Mouse (Mus musculus) testis, adult 2 months (tissue): ENCODE results near the gene Serpina3c. TPM values are rescaled to one million over a fixed set of nuclear protein-coding genes. Genes with fewer than 3 reads are reported as not detected.

Source experiments
- H3K27ac ChIP-seq: fragments of 200-500 bp; 2 replicates; pipeline ENCODE4 v1.5.1; 2012; ENCODE audit warnings: low read depth, low read length; ENCODE audit not compliant: control insufficient read depth, insufficient read depth
- H3K27me3 ChIP-seq: fragments of 200-500 bp; 2 replicates; pipeline ENCODE4 v1.6.1; 2012; ENCODE audit warnings: mild to moderate bottlenecking, low read length, moderate library complexity; ENCODE audit not compliant: control insufficient read depth, insufficient read depth
- H3K36me3 ChIP-seq: fragments of 200-500 bp; 2 replicates; pipeline ENCODE4 v1.6.1; 2012; ENCODE audit warnings: mild to moderate bottlenecking, low read length; ENCODE audit not compliant: control insufficient read depth, insufficient read depth
- H3K4me1 ChIP-seq: fragments of 200-500 bp; 2 replicates; pipeline ENCODE4 v1.6.1; 2012; ENCODE audit warnings: low read length; ENCODE audit not compliant: control insufficient read depth, insufficient read depth
- H3K4me3 ChIP-seq: fragments of 200-500 bp; 2 replicates; pipeline ENCODE4 v1.5.1; 2012; ENCODE audit warnings: low read depth, mild to moderate bottlenecking, low read length, moderate library complexity, mixed read lengths; ENCODE audit not compliant: control insufficient read depth
- CTCF ChIP-seq: fragments of 200-500 bp; IDR thresholded peaks from 2 replicates; pipeline ENCODE4 v1.5.1; 2012; ENCODE audit warnings: low read depth, mild to moderate bottlenecking, inconsistent platforms, low read length, moderate library complexity; ENCODE audit not compliant: control insufficient read depth, insufficient read depth, insufficient replicate concordance
- POLR2A ChIP-seq: fragments of 200-500 bp; IDR thresholded peaks from 2 replicates; pipeline ENCODE4 v1.6.1; 2012; ENCODE audit warnings: low read depth, mild to moderate bottlenecking, inconsistent platforms, low read length, moderate library complexity; ENCODE audit not compliant: control insufficient read depth
- polyA plus RNA-seq: library from polyadenylated mRNA; depleted of rRNA; stranded (reverse); fragments of >200 nt; gene quantifications from 2 replicates; pipeline ENCODE4 v1.2.3, GENCODE M21; 2012

The Serpina3c gene
- polyA plus RNA-seq, 1 experiment, result 5.6 TPM

DNA sequence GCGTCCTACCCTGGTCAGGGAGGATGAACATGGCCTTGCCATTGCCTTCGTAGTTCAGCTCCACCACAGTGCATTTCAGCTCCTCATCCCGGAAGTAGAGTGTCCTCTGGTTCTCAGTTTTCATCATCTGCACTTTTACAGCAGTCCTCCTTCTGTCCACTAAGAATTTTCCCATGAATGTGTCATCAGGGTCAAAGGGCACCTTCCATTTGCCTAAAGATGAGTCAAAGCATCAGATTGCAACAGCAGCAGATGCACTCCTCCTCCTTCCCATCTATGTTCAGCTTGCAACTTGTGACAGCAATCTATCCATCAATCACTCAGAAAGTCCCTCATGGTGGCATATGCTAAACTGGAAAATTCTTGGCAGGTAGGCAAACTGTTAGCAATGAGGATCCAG is 22.0 kb upstream of the Serpina3c start:
- no peaks in the 10 kb centered on the region for H3K36me3 ChIP-seq
- no peaks in the 10 kb centered on the region for H3K27me3 ChIP-seq
- H3K27ac ChIP-seq, result no peak overlapping the region
- H3K4me1 ChIP-seq, result no peaks in the 10 kb centered on the region
- no peak for TF ChIP-seq CTCF
- TF ChIP-seq POLR2A, result no peak
- no peak overlapping the region for H3K4me3 ChIP-seq

GRCm38 (mm10) chr12:104174747-104175146 is 21.1 kb upstream of the Serpina3c start:
- Histone ChIP-seq H3K4me3 (no peak overlapping the region), H3K4me1 (no peaks in the 10 kb centered on the region), H3K27ac (no peak overlapping the region), H3K27me3 (no peaks in the 10 kb centered on the region), H3K36me3 (no peaks in the 10 kb centered on the region)
- no peak for TF ChIP-seq POLR2A
- no peak for TF ChIP-seq CTCF

DNA sequence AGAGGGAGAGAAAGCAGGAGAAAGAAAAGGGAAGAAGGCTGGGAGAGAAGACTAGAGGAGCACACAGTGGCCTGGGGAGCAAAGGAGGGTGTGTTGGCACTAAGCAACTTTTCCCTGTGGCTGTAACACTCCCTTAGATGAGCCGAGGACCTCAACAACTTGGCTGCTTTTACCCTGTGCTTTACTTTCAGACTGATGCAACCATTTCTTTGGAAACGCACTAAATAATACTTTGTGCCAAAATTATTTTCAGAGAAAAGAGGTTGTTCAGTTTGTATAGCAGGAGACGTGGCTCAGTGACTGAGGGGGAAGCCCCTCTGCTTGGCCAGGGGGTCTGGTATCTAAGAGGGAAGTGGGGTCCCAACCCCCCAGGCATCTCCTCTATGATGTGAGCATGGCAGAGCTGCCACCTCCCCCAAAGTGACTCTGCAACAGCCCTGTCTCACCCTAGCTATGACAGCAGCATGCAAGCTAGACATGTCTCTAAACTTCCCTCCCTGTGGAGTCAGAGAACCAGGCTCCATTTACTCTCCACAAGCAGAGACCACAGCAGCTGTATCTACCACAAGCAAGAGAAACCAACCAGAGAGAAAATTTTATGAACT is 527 bp downstream of the Serpina3c start:
- peak overlapping the region; percentile 82 for H3K27ac ChIP-seq
- TF ChIP-seq POLR2A (no peak), CTCF (no peak)
- peak overlapping the region; percentile 56 for H3K4me3 ChIP-seq
- no peaks in the 10 kb centered on the region for H3K4me1 ChIP-seq
- no peaks in the 10 kb centered on the region for H3K36me3 ChIP-seq
- H3K27me3 ChIP-seq, result no peaks in the 10 kb centered on the region

GRCm38 (mm10) chr12:104151989-104152388 is 1.7 kb downstream of the Serpina3c start:
- H3K4me1 ChIP-seq, result no peaks in the 10 kb centered on the region
- no peaks in the 10 kb centered on the region for H3K27me3 ChIP-seq
- no peaks in the 10 kb centered on the region for H3K36me3 ChIP-seq
- H3K4me3 ChIP-seq, result no peak overlapping the region
- H3K27ac ChIP-seq, result 0 out of 2 replicates have a peak overlapping the region, but pooled peaks have one; percentile 12
- TF ChIP-seq POLR2A (no peak), CTCF (no peak)

DNA sequence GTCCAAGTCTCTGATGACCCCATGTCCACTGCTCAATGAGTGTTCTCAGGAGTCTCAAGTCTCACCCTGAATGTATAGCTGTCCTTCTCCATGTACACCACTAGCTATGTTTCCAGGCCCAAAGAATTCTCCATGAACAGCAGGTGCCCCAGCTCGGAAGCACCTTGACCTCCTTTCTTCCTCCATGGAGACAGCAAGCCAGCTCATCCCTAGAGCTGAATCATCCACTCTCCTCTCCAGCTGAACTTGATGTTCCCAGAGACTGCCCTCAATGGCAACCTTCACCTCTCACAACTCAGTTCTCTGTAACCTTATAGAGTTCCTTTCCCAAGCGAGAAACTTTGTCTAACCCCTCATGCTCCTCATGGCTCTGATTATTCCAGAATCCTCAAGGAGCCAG is 8.1 kb downstream of the Serpina3c start:
- Histone ChIP-seq H3K4me1 (no peaks in the 10 kb centered on the region), H3K27ac (no peak overlapping the region), H3K27me3 (no peaks in the 10 kb centered on the region), H3K4me3 (no peak overlapping the region), H3K36me3 (no peaks in the 10 kb centered on the region)
- TF ChIP-seq CTCF (no peak), POLR2A (no peak)

DNA sequence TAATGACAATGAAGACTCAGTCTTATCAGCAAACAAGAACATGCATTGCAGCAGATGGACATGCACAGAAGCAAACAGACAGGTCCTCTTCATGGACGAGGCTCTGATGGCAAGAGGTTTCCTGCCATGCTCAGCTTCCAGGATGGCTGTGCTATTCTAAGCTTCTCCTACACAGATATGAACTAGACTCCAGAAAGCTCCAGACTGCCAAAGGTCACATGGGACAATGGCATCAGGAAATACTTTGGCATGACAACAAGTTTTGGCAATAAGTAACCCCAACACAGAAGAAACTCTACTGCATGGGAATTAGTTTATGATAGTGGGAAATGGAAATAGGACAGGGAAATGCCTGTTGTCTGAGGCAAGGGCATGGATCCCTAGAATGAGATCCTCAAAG is 10.4 kb downstream of the Serpina3c start:
- no peak overlapping the region for H3K27ac ChIP-seq
- no peaks in the 10 kb centered on the region for H3K27me3 ChIP-seq
- H3K36me3 ChIP-seq, result no peaks in the 10 kb centered on the region
- TF ChIP-seq POLR2A, result no peak
- TF ChIP-seq CTCF, result no peak
- no peaks in the 10 kb centered on the region for H3K4me1 ChIP-seq
- no peak overlapping the region for H3K4me3 ChIP-seq

DNA sequence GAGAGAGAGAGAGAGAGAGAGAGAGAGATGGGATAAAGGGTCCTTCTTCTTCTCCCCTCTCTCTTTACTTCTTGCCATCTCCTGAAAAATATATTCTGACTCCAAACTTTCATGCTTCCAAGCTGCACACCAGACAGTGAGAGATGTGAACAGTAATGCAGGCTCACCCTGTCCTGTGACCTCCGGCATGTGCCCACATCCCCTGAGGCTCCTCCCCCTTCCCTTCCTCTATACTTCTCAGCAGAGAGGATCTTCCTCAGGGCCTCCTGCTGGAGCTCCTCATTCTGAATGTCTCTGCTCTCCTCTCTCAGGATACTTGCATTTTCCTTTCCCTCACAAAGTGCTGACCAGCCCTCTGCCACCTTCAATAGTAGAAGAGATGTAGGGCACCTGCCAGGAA is 11.2 kb downstream of the Serpina3c start:
- H3K4me1 ChIP-seq, result no peaks in the 10 kb centered on the region
- H3K27ac ChIP-seq, result no peak overlapping the region
- H3K4me3 ChIP-seq, result no peak overlapping the region
- H3K27me3 ChIP-seq, result no peaks in the 10 kb centered on the region
- TF ChIP-seq CTCF, result no peak
- no peaks in the 10 kb centered on the region for H3K36me3 ChIP-seq

GRCm38 (mm10) chr12:104141506-104141905 is 12.2 kb downstream of the Serpina3c start:
- Histone ChIP-seq H3K4me3 (no peak overlapping the region), H3K4me1 (no peaks in the 10 kb centered on the region), H3K27me3 (no peaks in the 10 kb centered on the region), H3K27ac (no peak overlapping the region), H3K36me3 (no peaks in the 10 kb centered on the region)
- TF ChIP-seq POLR2A (no peak), CTCF (no peak)
